ENCODE assay signal across 16 mouse cellular contexts in genomic region chr17:27626681-27627080, GRCm38 (mm10). TPM values are rescaled to one million over a fixed set of nuclear protein-coding genes. Genes with fewer than 3 reads are reported as not detected.
DNase-seq lines count a peak whose midpoint lies in the region; ATAC-seq lines count a peak whose summit lies in the region.
"Had no signal": no experiment of that assay in that cellular context is flagged by ENCODE, and none has a peak within 500 bp of the region (broad histone marks: within the 10 kb centered on the region; RNA-seq: fewer than 3 reads in every experiment).

No protein-coding gene starts in this region.

- H3K27ac ChIP-seq in forebrain, embryonic 16.5 days (ENCODE audit: low read length) = peak overlapping the region; percentile 48
- H3K27ac ChIP-seq in midbrain, embryonic 10.5 days (replicated peaks) = peak overlapping the region; percentile 67

- no peak overlapping the region for H3K4me2 ChIP-seq in forebrain, embryonic 16.5 days (ENCODE audit: low read length)

- H3K9me3 ChIP-seq in megakaryocyte, embryonic 14.5 days = no peaks in the 10 kb centered on the region
- no peaks in the 10 kb centered on the region for H3K9me3 ChIP-seq in forebrain, embryonic 16.5 days (ENCODE audit: control insufficient read depth, low read length)
- H3K9me3 ChIP-seq in midbrain, embryonic 10.5 days (replicated peaks) = no peaks in the 10 kb centered on the region
- H3K9me3 ChIP-seq: G1E had no signal

- ATAC-seq in megakaryocyte, adult 5-6 weeks (ENCODE audit: poor library complexity, severe bottlenecking) = no peak
- ATAC-seq in forebrain, embryonic 16.5 days = peak; percentile 11; the same call in 1 of the 2 replicates
- ATAC-seq in monocyte, adult 5-6 weeks (replicated peaks; ENCODE audit: insufficient number of reproducible peaks, low FRiP score, low TSS enrichment, poor library complexity, severe bottlenecking) = no peak

- peaks cover 30% of the 10 kb centered on the region for H3K36me3 ChIP-seq in megakaryocyte, embryonic 14.5 days (replicated peaks; ENCODE audit: low read length)
- H3K36me3 ChIP-seq in forebrain, embryonic 16.5 days (ENCODE audit: control insufficient read depth, insufficient read depth) = peaks cover 13% of the 10 kb centered on the region
- peaks cover 29% of the 10 kb centered on the region for H3K36me3 ChIP-seq in midbrain, embryonic 10.5 days

- peaks cover 66% of the 10 kb centered on the region for H3K4me1 ChIP-seq in megakaryocyte, embryonic 14.5 days
- H3K4me1 ChIP-seq in forebrain, embryonic 16.5 days (replicated peaks; ENCODE audit: control insufficient read depth, insufficient read depth, low read length) = peaks cover 17% of the 10 kb centered on the region
- peaks cover 42% of the 10 kb centered on the region for H3K4me1 ChIP-seq in midbrain, embryonic 10.5 days

- WGBS in forebrain, embryonic 16.5 days = 8% methylated on average over 5 of the region's 5 CpGs
- WGBS in midbrain, embryonic 10.5 days = 26% methylated on average over 5 of the region's 5 CpGs

- H3K4me3 ChIP-seq in megakaryocyte, embryonic 14.5 days (replicated peaks) = peak overlapping the region; percentile 59
- no peak overlapping the region for H3K4me3 ChIP-seq in forebrain, embryonic 16.5 days (replicated peaks; ENCODE audit: low read length)
- no peak overlapping the region for H3K4me3 ChIP-seq in midbrain, embryonic 10.5 days
- H3K4me3 ChIP-seq: erythroblast, embryonic 14.5 days had no signal

- intact Hi-C loops in heart, postnatal 25 days (cut with DNase I) = no loop called here

- H3K9ac ChIP-seq in forebrain, embryonic 16.5 days (replicated peaks; ENCODE audit: low read depth, low read length) = 0 out of 2 replicates have a peak overlapping the region, but pooled peaks have one; percentile 20

- DNase-seq in midbrain, embryonic 10.5 days (ENCODE audit: low spot score) = peak; percentile 33
- DNase-seq in telencephalon, adult 2 months (ENCODE audit: low read depth, low spot score) = peak; percentile 65
- no peak for DNase-seq in heart, postnatal 25 days (ENCODE audit: low spot score)
- DNase-seq: cerebellum, adult 9-10 months; gastrocnemius, postnatal 36 days; right cerebral cortex, postnatal 25 days had no signal

- H3K27me3 ChIP-seq in megakaryocyte, embryonic 14.5 days (replicated peaks) = no peaks in the 10 kb centered on the region
- no peaks in the 10 kb centered on the region for H3K27me3 ChIP-seq in forebrain, embryonic 16.5 days (replicated peaks; ENCODE audit: control insufficient read depth, insufficient read depth, low read length)
- H3K27me3 ChIP-seq in midbrain, embryonic 10.5 days (ENCODE audit: low read depth, poor library complexity, severe bottlenecking) = no peaks in the 10 kb centered on the region

RNA-seq across cellular contexts. Expression of gene Nudt3, which starts 3.4 kb away (rescaled TPM):
- polyA plus RNA-seq in megakaryocyte, embryonic 14.5 days (2012; ENCODE audit: insufficient read depth, low replicate concordance) = 157 and 272 TPM in 2 replicates
- 32.3 and 32.9 TPM in 2 replicates for total RNA-seq in megakaryocyte, adult 5-6 weeks (2015)
- total RNA-seq in megakaryocyte, adult 5-6 weeks (2017) = 91.6 and 93.8 TPM in 2 replicates
- polyA plus RNA-seq in forebrain, embryonic 16.5 days (2015; fragmentation: Nextera tagmentation; extraction: Ambion mirVana) = 272 and 293 TPM in 2 replicates
- 90.0 and 109 TPM in 2 replicates for polyA plus RNA-seq in midbrain, embryonic 10.5 days (2016; fragmentation: Nextera tagmentation; extraction: Ambion mirVana)
- 74.6 to 166 TPM (median 113 TPM) in 3 replicates for total RNA-seq in monocyte, adult 5-6 weeks (2017)
- 100 to 1,000 TPM; 343 TPM for total RNA-seq in heart, postnatal 25 days (2021)

RNA-seq across cellular contexts. Expression of gene RPS10-NUDT3, which starts 8.3 kb away (rescaled TPM):
- polyA plus RNA-seq in megakaryocyte, embryonic 14.5 days (2012; ENCODE audit: insufficient read depth, low replicate concordance) = not detected in 2 replicates
- total RNA-seq in megakaryocyte, adult 5-6 weeks (2015) = not detected in 2 replicates
- total RNA-seq in megakaryocyte, adult 5-6 weeks (2017) = not detected in 2 replicates
- polyA plus RNA-seq in forebrain, embryonic 16.5 days (2015; fragmentation: Nextera tagmentation; extraction: Ambion mirVana) = not detected in 2 replicates
- not detected in 2 replicates for polyA plus RNA-seq in midbrain, embryonic 10.5 days (2016; fragmentation: Nextera tagmentation; extraction: Ambion mirVana)
- not detected in 3 replicates for total RNA-seq in monocyte, adult 5-6 weeks (2017)
- under 1 TPM in 1 of 2 experiments, not detected in 1; 0.94 TPM for total RNA-seq in heart, postnatal 25 days (2021)
- total RNA-seq: adrenal gland, postnatal 4 days; G1E; gastrocnemius, postnatal 36 days; hematopoietic stem cell, adult 5-6 weeks had no signal
- polyA plus RNA-seq: erythroblast, embryonic 14.5 days; G1E; liver, embryonic 16.5 days; stomach, embryonic 14.5 days had no signal

RNA-seq across cellular contexts. Expression of gene Rps10, which starts 9.8 kb away (rescaled TPM):
- polyA plus RNA-seq in megakaryocyte, embryonic 14.5 days (2012; ENCODE audit: insufficient read depth, low replicate concordance) = 1,090 and 3,855 TPM in 2 replicates
- total RNA-seq in megakaryocyte, adult 5-6 weeks (2015) = 1,486 and 1,560 TPM in 2 replicates
- 1,634 and 1,837 TPM in 2 replicates for total RNA-seq in megakaryocyte, adult 5-6 weeks (2017)
- polyA plus RNA-seq in forebrain, embryonic 16.5 days (2015; fragmentation: Nextera tagmentation; extraction: Ambion mirVana) = 467 and 512 TPM in 2 replicates
- polyA plus RNA-seq in midbrain, embryonic 10.5 days (2016; fragmentation: Nextera tagmentation; extraction: Ambion mirVana) = 731 and 876 TPM in 2 replicates
- total RNA-seq in monocyte, adult 5-6 weeks (2017) = 1,083 to 1,310 TPM (median 1,165 TPM) in 3 replicates
- total RNA-seq in heart, postnatal 25 days (2021) = 100 to 1,000 TPM; 476 to 516 TPM

RNA-seq across cellular contexts. Expression of gene Pacsin1, which starts 28.6 kb away (rescaled TPM):
- 0.36 and 1.00 TPM in 2 replicates for polyA plus RNA-seq in megakaryocyte, embryonic 14.5 days (2012; ENCODE audit: insufficient read depth, low replicate concordance)
- total RNA-seq in megakaryocyte, adult 5-6 weeks (2015) = 0.87 and 1.2 TPM in 2 replicates
- 0.44 and 0.61 TPM in 2 replicates for total RNA-seq in megakaryocyte, adult 5-6 weeks (2017)
- polyA plus RNA-seq in forebrain, embryonic 16.5 days (2015; fragmentation: Nextera tagmentation; extraction: Ambion mirVana) = 32.9 and 44.2 TPM in 2 replicates
- polyA plus RNA-seq in midbrain, embryonic 10.5 days (2016; fragmentation: Nextera tagmentation; extraction: Ambion mirVana) = 3.1 and 3.3 TPM in 2 replicates
- total RNA-seq in monocyte, adult 5-6 weeks (2017) = 1.8 TPM in 1 of 3 replicates, not detected in the others
- total RNA-seq in heart, postnatal 25 days (2021) = under 1 TPM; 0.25 to 0.62 TPM
- total RNA-seq: hematopoietic stem cell, adult 5-6 weeks had no signal
- polyA plus RNA-seq: G1E had no signal
